Mouse (Mus musculus): Measurements from ENCODE around the gene Klhl33.
"Not testable (repeated sequence)": the region's sequence is repeated elsewhere in the genome, so short reads cannot be mapped to it uniquely, and the experiment has no call there.

Gene Klhl33

DNA sequence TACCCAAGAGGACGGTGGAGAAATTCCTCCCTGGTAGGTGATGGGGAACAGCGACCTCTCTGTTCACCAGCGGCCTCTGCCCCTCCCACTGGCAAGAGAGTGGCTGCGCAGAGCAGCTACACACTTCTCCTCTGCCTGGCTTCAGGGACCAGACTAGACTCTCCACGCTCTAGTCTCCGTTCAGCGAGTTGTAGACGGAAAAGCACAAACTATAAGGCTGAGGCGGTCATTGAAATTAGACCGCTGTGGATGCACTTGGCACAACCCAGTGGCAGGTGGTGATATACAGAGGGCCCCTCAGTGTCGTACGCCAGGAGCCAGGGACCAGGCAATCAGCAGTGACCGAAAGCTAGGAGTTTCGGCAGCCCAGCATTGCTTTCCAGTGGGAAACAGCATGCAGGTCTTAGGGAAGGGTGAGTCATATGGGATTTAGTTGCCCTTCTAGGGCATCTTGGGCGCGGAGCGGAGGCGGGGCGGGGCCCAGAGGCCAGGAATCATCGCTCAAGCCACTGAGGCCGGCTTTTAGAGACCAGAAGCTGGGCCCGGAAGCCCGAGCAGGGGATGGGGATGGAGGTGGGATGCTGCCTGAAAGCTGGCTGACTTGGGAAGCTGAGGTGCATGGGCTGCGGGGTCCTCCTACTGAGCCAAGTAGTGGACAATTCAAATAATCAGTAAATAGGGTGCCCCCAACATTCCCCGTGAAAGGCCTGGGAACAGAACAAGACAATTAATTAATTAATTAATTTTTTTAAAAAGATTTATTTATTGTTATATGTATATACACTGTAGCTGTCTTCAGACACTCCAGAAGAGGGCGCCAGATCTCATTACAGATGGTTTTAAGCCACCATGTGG is 6.9 kb upstream of the Klhl33 start:
- DNase-seq, result no peak

- DNase-seq, result not testable (repeated sequence)
Measured at GRCm38 (mm10) chr14:50897992-50898391, 685 bp upstream of the Klhl33 start.

DNA sequence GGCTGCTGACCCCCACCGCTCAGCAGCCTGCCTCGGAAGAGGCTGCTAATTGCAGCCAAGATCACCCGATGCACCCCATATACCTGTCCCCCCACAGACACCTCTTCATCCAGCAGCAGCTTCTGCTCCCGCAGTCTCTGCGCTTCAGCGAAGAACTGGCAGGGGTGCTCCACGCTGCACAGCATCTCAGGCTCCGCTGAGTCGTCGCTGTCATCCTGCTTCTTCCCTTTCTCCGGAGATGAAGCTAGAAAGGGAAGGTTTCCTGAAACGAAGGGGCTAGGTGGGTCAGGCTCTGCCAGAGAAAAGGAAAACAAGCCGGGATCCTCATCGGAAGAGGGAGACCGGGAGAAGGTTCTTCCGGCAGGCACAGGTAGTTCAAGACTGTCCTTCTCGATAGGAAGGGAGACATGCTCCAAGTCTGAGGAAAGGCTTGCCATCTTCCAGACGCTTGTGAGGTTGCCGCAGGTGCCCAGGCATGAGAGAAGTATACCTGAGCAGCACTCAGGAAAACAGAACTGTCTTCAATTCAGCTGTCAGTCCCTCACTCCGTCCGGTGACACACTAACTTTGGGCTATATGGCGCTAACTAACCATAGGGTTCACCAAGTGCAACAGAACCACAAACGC is 447 bp downstream of the Klhl33 start:
- DNase-seq, result peak; percentile 36

- DNase-seq, result no peak
Measured at GRCm38 (mm10) chr14:50895985-50896746, 1.1 kb downstream of the Klhl33 start.

- DNase-seq, result no peak
Measured at GRCm38 (mm10) chr14:50895407-50895806, 1.9 kb downstream of the Klhl33 start.

DNA sequence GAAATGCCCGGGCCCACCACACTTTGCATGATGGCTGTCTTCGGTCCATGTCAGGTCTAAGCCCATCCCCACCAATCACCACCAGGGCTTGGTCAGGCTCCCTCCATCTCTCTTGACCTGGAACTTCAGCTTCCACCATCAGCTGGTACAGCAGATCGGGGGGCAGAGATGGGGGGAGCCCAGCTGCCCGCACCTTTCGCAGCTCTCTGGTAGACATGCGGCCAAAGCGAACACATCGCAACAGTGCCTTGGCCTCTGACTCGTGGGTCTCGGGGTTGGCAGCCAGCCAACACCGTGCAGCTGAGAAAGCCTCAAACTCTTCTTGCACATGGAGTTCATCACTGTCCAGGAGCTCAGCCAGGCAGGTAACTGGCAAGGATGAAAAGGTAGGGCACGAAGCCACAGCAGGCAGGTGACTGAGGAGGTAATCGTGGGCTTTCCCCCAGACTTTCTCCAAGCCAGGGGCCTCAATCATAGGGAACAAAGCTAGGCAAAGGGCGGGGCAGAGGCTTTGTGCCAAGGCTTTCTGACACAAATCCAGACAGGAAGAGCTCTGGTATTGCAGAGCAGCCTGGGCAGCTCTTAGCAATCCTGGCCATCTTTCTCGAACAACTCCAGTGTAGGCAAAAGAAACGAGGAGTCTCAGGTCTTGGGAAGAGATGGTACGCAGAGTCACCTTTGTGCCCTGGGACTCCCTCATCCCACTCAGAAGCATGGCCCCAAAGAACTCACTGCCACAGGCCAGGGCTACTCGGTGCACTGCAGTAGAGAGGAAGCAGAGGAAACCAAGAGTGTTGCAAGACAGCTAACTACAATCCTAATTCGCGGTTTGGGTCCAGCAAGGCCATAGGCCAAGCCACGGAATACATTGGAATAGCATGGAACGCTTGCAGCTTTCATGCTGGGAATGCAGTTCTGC is 4.5 kb downstream of the Klhl33 start:
- no peak for DNase-seq

- DNase-seq, result no peak
Measured at GRCm38 (mm10) chr14:50892091-50892490, 5.2 kb downstream of the Klhl33 start.

GRCm38 (mm10) chr14:50891621-50892020 is 5.7 kb downstream of the Klhl33 start:
- no peak for DNase-seq

DNA sequence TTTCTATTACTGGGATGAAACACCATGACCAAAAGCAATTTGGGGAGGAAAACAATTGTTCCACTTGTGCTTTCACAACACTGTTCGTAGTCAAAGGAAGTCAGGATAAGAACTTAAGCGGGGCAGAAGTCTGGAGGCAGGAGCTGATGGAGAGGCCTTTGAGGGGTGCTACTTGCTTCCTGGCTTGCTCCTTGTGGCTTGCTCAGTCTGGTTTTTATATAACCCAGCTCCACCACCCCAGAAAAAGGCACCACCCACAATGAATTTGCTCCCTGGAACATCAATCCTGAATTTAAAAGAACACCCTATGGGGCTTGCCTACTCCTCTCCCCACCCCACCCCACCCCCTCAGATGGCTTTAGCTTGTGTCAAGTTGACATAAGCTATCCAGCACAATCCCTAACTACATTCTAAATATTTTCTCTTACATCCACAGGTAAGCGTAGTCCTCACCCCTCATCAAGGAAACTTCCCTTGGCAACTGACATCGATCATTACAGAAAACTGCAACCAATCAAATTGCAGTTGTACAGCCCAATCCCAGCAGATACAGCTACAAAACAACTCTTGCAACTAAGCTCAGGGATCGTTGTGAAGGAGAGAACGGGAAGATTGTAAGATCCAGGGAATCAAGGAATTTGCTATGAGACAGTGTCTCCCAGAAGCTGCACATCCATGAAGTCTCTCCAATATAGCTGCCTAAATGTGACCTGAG is 20.9 kb downstream of the Klhl33 start:
- no peak for DNase-seq

GRCm38 (mm10) chr14:50875591-50876230 is 21.6 kb downstream of the Klhl33 start:
- DNase-seq, result no peak

GRCm38 (mm10) chr14:50875175-50875574 is 22.1 kb downstream of the Klhl33 start:
- DNase-seq, result no peak

- DNase-seq, result no peak
Measured at GRCm38 (mm10) chr14:50871284-50871683, 26.0 kb downstream of the Klhl33 start.

DNA sequence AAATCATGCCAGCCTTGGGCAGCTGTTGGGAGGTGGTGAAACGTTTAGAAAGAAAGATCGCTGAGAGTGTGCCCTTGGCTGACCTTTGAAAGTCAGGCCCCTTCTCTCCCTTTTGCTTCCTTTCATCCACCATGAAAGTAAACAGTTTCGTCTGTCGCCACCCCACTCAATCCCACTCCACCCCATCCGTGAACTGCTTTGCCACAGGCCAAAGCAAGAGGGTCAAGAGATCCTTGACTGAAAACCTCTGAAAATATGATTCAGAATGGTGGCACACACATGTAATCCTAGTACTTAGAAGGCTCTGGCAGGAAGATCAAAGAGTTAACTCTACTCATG is 26.5 kb downstream of the Klhl33 start:
- no peak for DNase-seq

DNA sequence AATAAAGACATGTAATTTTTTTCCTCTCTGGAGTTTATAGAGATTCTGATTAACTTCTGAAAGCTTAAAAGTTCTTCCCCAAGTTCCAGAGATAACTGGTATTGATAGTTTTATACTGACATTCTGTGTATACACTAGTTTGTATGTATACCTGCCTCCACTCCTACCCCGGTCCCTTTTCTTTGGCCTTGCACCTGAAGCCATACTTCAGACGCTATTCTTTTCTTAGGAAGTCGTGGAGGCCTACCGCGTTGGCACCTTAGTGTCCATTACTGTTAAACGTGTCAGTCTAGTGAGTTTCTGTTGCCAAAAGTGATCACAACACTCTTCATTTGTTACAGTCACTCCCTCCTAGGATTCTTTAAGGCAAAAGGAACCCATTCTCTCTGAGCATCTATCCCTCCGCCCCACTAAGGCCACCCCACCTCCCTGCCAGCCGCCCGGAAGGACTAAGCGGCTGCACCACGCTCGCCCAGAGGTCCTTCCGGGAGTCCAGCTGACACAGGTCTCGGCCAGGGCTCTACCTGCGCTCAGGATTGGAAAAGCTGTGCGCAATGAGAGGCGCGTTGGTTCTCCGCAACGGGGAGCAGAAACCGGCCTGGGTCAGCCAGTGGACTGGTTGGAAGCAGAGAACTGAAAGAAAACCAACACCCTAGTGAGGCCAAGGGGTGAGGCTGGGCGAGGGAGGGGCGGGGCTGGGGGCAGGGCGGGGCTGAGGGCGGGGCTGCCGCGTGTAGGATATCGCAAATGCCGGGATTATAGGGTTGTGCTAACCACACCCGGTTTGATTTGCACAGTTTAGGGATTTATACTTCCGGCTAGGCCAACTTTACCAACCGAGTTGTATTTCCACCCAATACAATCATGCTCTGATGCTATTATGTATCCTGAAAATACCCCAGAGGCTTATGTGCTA is 27.2 kb downstream of the Klhl33 start, which contains the start of gene Tep1:
Gene Tep1 (minus strand): TSS at position 672 of the 916 bp plus-strand sequence.
- peak; percentile 49 for DNase-seq

- DNase-seq, result no peak
Measured at GRCm38 (mm10) chr14:50868656-50869055, 28.7 kb downstream of the Klhl33 start.

GRCm38 (mm10) chr14:50868211-50868610 is 29.1 kb downstream of the Klhl33 start:
- DNase-seq, result no peak

- DNase-seq, result no peak
Measured at GRCm38 (mm10) chr14:50866966-50867365, 30.3 kb downstream of the Klhl33 start.

DNA sequence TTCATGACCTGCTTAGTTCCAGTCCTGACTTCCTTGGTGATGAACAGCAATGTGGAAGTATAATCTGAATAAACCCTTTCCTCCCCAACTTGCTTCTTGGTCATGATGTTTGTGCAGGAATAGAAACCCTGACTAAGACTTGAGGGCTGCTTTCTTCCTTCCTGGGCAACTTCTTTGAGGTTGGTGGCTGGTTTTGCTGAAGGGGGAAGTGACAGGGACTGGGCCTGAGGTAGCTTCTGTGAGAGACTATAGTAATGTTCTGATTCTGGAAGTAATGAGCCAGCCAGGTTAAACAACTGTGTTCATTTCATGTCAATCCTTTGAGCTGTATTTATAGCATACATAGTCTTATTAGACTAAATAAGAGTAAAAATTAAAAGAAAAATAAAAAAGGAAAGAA is 32.3 kb downstream of the Klhl33 start:
- DNase-seq, result not testable (repeated sequence)

GRCm38 (mm10) chr14:50862641-50863040 is 34.7 kb downstream of the Klhl33 start:
- DNase-seq, result no peak

DNA sequence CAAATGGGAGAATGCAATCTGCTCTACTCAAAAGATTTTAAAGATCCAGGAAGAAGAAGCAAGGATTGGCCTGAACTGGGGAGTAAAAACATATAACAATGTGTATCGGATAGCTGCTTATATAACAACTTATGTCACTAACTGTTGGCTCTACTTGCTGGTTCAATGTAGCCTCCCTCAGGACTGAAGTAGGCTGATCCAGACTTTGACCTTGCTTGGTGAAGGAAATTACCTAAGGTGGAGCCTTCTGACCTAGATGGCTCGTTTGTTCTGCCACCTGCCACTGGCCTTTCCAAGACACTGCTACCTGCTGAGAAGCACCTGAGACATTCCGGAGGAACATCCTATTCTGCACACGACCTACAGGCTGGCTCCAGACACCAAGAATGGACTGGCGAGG is 41.5 kb downstream of the Klhl33 start:
- DNase-seq, result no peak
